ENCODE assay signal across 14 mouse cellular contexts in the genomic region with DNA sequence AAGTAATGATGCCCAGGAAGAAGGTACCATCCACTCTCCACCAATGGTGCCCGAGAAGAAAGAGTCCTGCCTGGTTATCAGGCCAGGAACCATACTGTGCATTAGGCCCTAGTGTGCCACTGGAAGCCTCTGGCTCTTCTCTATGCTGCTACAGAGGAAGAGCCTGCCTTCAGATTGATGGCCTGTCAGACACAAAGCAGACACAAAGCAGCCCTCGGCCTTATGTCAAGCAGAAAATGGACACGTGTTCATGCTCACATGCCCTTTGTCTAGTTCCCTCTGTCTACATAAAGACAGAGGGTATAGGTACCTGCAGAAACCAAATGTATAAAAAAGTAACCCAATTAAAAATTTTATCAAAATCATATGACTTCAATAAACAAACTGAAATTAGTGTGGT.
"Had no signal": no experiment of that assay in that cellular context is flagged by ENCODE, and none has a peak within 500 bp of the region (broad histone marks: within the 10 kb centered on the region; RNA-seq: fewer than 3 reads in every experiment).

No protein-coding gene starts in this region.

- H3K27me3 ChIP-seq: kidney, embryonic 15.5 days; liver, embryonic 12.5 days; midbrain, embryonic 15.5 days; stomach, embryonic 15.5 days had no signal

- H3K4me2 ChIP-seq: kidney, embryonic 15.5 days; liver, embryonic 12.5 days; lung, embryonic 14.5 days; midbrain, embryonic 11.5 days; midbrain, embryonic 15.5 days; stomach, embryonic 15.5 days had no signal

- H3K27ac ChIP-seq: kidney, embryonic 15.5 days; left cerebral cortex, adult 2 months; limb, embryonic 10.5 days; liver, embryonic 12.5 days; midbrain, embryonic 15.5 days; stomach, embryonic 15.5 days had no signal

- H3K36me3 ChIP-seq: midbrain, embryonic 15.5 days had no signal

- H3K4me3 ChIP-seq: kidney, embryonic 15.5 days; left cerebral cortex, adult 2 months; limb, embryonic 10.5 days; liver, embryonic 12.5 days; midbrain, embryonic 15.5 days; stomach, embryonic 15.5 days had no signal

- DNase-seq: kidney, postnatal 14 days; lung, embryonic 14.5 days; lung, postnatal 10 days; lung, postnatal 4 days; right cerebral cortex, postnatal 14 days; thymus, adult 2 months; thymus, postnatal 25 days had no signal

- H3K9ac ChIP-seq: kidney, embryonic 15.5 days; liver, embryonic 12.5 days; lung, embryonic 14.5 days; midbrain, embryonic 15.5 days; stomach, embryonic 15.5 days had no signal

- H3K4me1 ChIP-seq: limb, embryonic 10.5 days; midbrain, embryonic 15.5 days; stomach, embryonic 15.5 days had no signal

- H3K9me3 ChIP-seq: kidney, embryonic 15.5 days; limb, embryonic 10.5 days; liver, embryonic 12.5 days; midbrain, embryonic 15.5 days; stomach, embryonic 15.5 days had no signal

- ATAC-seq: liver, embryonic 12.5 days; midbrain, embryonic 15.5 days had no signal
